Mouse (Mus musculus): Measurements from ENCODE around the gene Rbfox3. TPM values are rescaled to one million over a fixed set of nuclear protein-coding genes. Genes with fewer than 3 reads are reported as not detected.

The Rbfox3 gene
- polyA plus RNA-seq, 1 experiment, result not detected

DNA sequence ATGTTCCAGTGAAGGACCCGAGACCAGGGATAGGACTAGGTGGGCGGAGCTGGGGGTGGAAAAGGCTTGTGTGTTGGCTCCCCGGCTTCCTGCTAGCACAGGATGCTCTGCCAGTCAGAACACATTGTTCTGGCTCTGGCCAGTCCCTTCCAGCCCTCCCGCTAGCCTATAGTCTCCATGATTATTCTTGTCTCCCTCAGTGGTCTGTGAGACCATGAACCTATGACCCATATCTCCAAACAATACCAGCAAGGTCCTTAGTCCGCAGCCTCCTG is 407.3 kb downstream of the Rbfox3 start:
- no peak for TF ChIP-seq POLR2A (IDR thresholded peaks at IDR 0.05; ENCODE audit: borderline replicate concordance, control insufficient read depth, low read depth, low read length)
- TF ChIP-seq CTCF (IDR thresholded peaks at IDR 0.05; ENCODE audit: control insufficient read depth, insufficient read depth, low read length), result no peak
- Histone ChIP-seq H3K4me1 (ENCODE audit: control insufficient read depth, insufficient read depth, low read length) (no peaks in the 10 kb centered on the region; the same call in 1 of the 2 replicates), H3K27ac (ENCODE audit: control insufficient read depth, insufficient read depth, low read depth, low read length, poor library complexity) (no peak overlapping the region), H3K4me3 (replicated peaks; ENCODE audit: control insufficient read depth, low read depth, low read length) (no peak overlapping the region)
- WGBS, result 62% methylated on average over 5 of the region's 5 CpGs

DNA sequence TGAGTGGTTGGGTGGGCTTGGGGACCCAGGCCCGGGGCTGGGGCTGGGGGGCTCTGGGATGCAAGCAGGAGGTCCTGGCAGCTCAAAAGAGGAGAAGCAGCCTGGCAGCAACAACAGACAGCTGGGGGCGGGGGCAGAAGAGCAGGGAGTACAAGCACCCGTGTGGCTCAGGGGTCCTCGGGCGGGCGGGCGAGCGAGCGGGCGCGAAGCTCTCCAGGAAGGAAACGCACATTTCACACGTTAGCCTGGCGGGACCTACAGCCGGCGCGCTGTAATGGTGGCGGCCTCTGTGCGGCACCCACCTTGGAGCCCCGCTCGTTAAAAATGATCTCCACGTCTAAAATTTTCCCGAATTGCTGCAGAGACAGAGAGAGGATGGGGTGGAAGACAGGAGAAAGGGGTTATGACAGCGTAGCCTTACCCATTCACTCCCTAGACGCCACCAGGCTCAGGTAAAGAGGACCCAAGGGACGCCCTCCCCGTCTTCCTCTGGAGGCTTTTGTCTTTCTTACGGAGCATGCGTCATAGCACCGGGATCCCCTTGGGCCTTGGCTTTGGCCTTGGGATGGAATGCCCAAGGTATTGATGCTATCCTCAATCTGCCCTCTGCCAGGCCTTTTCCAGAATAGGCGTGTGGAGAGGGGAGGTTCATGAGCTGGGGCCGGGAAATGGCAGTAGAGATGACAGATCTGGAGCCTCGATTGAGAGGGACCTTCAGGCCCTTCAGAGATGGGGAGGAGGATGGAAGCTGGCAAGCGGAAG is 407.8 kb downstream of the Rbfox3 start:
- 21% methylated on average over 34 of the region's 34 CpGs for WGBS
- H3K4me3 ChIP-seq (replicated peaks; ENCODE audit: control insufficient read depth, low read depth, low read length), result no peak overlapping the region
- H3K4me1 ChIP-seq (ENCODE audit: control insufficient read depth, insufficient read depth, low read length), result no peaks in the 10 kb centered on the region; the same call in 1 of the 2 replicates
- H3K27ac ChIP-seq (ENCODE audit: control insufficient read depth, insufficient read depth, low read depth, low read length, poor library complexity), result no peak overlapping the region
- no peak for TF ChIP-seq POLR2A (IDR thresholded peaks at IDR 0.05; ENCODE audit: borderline replicate concordance, control insufficient read depth, low read depth, low read length)
- no peak for TF ChIP-seq CTCF (IDR thresholded peaks at IDR 0.05; ENCODE audit: control insufficient read depth, insufficient read depth, low read length)

DNA sequence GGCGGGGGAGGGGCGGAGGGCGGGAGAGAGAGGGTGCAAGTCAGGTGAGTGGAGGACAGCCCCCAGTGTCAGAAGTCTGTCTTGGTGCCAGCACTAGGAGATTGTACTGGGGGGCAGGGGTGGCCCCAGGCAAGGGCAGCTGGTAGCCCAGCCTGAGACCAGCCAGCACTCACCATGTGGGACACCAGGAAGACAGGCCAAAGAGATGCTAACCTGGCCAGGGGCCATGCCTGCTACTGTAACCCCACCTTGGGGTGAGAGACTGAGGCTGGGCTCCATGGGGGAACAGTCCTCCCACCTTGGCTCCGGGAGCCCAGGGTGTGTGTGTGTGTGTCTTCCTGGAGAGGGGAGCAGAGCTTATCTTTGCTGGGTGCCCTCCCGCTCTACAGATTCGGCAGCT is 408.4 kb downstream of the Rbfox3 start:
- Histone ChIP-seq H3K4me3 (replicated peaks; ENCODE audit: control insufficient read depth, low read depth, low read length) (no peak overlapping the region), H3K4me1 (ENCODE audit: control insufficient read depth, insufficient read depth, low read length) (no peaks in the 10 kb centered on the region; the same call in 1 of the 2 replicates), H3K27ac (ENCODE audit: control insufficient read depth, insufficient read depth, low read depth, low read length, poor library complexity) (no peak overlapping the region)
- TF ChIP-seq POLR2A (IDR thresholded peaks at IDR 0.05; ENCODE audit: borderline replicate concordance, control insufficient read depth, low read depth, low read length) (no peak), CTCF (IDR thresholded peaks at IDR 0.05; ENCODE audit: control insufficient read depth, insufficient read depth, low read length) (no peak)
- 43% methylated on average over 6 of the region's 6 CpGs for WGBS

DNA sequence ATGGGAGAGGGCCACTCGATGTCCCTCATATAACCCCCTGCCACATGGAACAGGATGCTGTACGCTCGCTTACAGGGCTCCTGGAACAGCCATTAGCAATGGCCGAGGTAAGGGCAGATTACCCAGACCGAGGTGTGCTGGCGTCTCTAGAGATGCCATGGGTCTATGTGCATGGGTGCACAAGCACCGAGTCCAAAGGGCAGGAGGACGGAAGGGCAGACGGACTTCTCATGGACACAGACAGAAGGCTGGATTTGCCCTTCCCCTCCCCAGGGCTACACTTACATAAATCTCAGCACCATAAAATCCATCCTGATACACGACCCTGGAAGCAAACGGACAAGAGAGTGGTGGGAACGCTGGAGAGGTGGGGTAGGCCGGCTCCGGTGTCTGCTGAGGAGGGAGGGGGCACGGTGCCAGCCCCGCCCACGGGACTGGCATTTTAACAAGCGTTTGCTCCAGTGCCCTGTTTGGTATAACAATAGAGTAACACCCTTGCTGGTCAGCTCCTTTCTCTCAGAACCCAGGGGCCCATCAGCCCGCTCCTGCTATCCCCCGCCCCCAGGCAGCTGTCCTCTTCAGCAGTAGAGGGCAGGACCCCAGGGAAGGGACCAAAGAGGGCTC is 415.2 kb downstream of the Rbfox3 start:
- 78% methylated on average over 20 of the region's 20 CpGs for WGBS
- Histone ChIP-seq H3K4me1 (ENCODE audit: control insufficient read depth, insufficient read depth, low read length) (no peaks in the 10 kb centered on the region), H3K4me3 (replicated peaks; ENCODE audit: control insufficient read depth, low read depth, low read length) (no peak overlapping the region), H3K27ac (ENCODE audit: control insufficient read depth, insufficient read depth, low read depth, low read length, poor library complexity) (no peak overlapping the region)
- TF ChIP-seq CTCF (IDR thresholded peaks at IDR 0.05; ENCODE audit: control insufficient read depth, insufficient read depth, low read length), result no peak
- no peak for TF ChIP-seq POLR2A (IDR thresholded peaks at IDR 0.05; ENCODE audit: borderline replicate concordance, control insufficient read depth, low read depth, low read length)

DNA sequence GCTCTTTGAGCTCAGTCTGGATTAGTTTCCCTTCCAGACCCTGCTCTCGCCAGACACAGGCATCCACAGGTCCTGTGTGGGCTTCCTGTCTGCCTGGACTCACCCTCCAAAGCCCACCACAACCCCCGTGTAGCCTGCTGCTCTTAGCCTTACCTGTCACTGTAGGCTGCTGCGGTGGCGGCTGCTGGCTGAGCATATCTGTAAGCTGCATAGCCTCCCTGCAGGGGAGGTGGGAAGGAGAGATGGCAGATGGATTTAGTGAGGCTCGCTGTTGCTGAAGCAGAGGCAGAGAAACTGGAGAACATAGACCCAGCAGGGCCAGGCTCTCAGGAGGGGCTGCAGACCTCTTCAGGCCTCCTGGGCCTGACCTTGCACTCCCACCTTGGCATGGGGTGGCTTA is 416.3 kb downstream of the Rbfox3 start:
- Histone ChIP-seq H3K27ac (ENCODE audit: control insufficient read depth, insufficient read depth, low read depth, low read length, poor library complexity) (no peak overlapping the region), H3K4me3 (replicated peaks; ENCODE audit: control insufficient read depth, low read depth, low read length) (no peak overlapping the region), H3K4me1 (ENCODE audit: control insufficient read depth, insufficient read depth, low read length) (no peaks in the 10 kb centered on the region)
- TF ChIP-seq POLR2A (IDR thresholded peaks at IDR 0.05; ENCODE audit: borderline replicate concordance, control insufficient read depth, low read depth, low read length) (no peak), CTCF (IDR thresholded peaks at IDR 0.05; ENCODE audit: control insufficient read depth, insufficient read depth, low read length) (no peak)
- 47% methylated on average over 5 of the region's 5 CpGs for WGBS

DNA sequence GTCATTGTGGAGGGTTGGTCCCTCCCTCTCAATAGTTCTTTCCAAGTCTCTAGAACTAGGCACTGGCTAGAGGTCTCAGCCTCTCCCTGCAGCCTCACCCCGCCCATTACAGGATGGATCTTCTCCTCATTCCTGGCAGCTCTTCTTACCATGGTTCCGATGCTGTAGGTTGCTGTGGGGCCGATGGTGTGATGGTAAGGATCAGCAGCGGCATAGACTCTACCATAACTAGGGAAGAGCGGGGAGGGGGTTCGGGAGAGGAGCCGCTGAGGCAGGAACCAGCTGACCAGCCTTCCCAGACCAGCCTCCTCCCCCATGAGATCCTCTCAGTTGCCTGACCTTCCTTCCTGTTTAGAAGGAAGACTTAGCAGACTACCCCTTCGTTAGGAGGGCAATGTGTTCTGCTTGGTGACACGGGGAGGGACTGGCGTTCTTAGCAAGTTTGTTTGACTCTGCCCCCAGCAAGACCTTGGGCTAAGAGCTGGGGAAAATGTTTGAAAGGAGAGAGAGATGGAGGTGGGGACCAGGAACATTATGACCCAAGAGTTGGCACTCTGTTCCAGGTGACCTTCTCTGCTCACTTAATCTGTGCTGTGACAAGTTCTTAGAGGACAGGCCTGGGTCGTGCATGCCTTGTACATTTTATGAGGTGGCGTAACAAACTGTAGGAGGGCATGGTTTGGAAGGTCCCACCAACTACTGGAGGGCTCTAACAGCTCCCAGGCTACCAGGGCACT is 417.2 kb downstream of the Rbfox3 start:
- H3K27ac ChIP-seq (ENCODE audit: control insufficient read depth, insufficient read depth, low read depth, low read length, poor library complexity), result no peak overlapping the region
- no peak for TF ChIP-seq POLR2A (IDR thresholded peaks at IDR 0.05; ENCODE audit: borderline replicate concordance, control insufficient read depth, low read depth, low read length)
- TF ChIP-seq CTCF (IDR thresholded peaks at IDR 0.05; ENCODE audit: control insufficient read depth, insufficient read depth, low read length), result no peak
- H3K4me1 ChIP-seq (ENCODE audit: control insufficient read depth, insufficient read depth, low read length), result no peaks in the 10 kb centered on the region
- 69% methylated on average over 12 of the region's 12 CpGs for WGBS
- no peak overlapping the region for H3K4me3 ChIP-seq (replicated peaks; ENCODE audit: control insufficient read depth, low read depth, low read length)

DNA sequence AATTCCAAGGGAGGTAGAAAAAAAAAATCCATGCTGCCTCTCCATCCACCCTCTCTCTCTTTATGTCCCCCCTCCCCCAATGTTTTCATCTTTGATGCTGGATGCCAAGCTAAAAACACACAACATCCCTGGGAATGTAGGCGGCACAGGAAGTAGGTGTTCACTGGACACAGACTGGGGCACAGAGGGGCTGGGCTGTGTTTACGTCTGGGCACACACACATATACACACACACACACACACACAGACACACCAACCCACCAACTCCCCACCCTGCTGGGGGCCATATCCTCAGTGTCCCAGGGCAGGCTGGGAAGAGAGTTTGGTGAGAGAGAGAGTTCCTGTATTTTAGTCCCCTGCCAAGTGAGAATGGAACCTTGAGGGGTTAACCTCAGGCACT is 417.9 kb downstream of the Rbfox3 start:
- Histone ChIP-seq H3K4me1 (ENCODE audit: control insufficient read depth, insufficient read depth, low read length) (no peaks in the 10 kb centered on the region), H3K4me3 (replicated peaks; ENCODE audit: control insufficient read depth, low read depth, low read length) (no peak overlapping the region), H3K27ac (ENCODE audit: control insufficient read depth, insufficient read depth, low read depth, low read length, poor library complexity) (no peak overlapping the region)
- WGBS, result 93% methylated on average over 2 of the region's 2 CpGs
- TF ChIP-seq CTCF (IDR thresholded peaks at IDR 0.05; ENCODE audit: control insufficient read depth, insufficient read depth, low read length) (no peak), POLR2A (IDR thresholded peaks at IDR 0.05; ENCODE audit: borderline replicate concordance, control insufficient read depth, low read depth, low read length) (no peak)

DNA sequence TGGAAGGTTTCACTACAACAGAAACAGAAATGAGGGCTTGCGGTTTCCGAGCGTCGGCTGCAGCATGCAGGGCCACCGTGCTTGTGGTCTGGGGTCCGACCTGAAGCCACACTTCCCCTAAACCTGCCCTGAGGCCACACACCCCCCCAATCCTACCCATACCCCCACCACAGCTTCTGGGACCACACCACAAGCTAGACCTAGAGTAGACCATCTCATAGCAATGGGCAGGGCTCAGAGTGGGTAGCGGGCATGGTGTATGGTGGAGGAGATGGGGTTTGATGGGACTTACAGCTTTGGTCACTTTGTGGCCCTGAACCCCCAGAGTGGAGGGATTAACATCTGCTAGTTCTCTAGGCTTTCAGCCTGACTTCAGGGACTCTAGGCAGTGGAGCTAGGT is 420.2 kb downstream of the Rbfox3 start:
- H3K4me1 ChIP-seq (ENCODE audit: control insufficient read depth, insufficient read depth, low read length), result no peaks in the 10 kb centered on the region
- TF ChIP-seq POLR2A (IDR thresholded peaks at IDR 0.05; ENCODE audit: borderline replicate concordance, control insufficient read depth, low read depth, low read length), result no peak
- TF ChIP-seq CTCF (IDR thresholded peaks at IDR 0.05; ENCODE audit: control insufficient read depth, insufficient read depth, low read length), result no peak
- no peak overlapping the region for H3K27ac ChIP-seq (ENCODE audit: control insufficient read depth, insufficient read depth, low read depth, low read length, poor library complexity)
- WGBS, result 78% methylated on average over 7 of the region's 7 CpGs
- no peak overlapping the region for H3K4me3 ChIP-seq (replicated peaks; ENCODE audit: control insufficient read depth, low read depth, low read length)
